Mouse (Mus musculus): ENCODE data around the gene Tiam1.

GRCm38 (mm10) chr16:90045611-90046010 is 98.0 kb downstream of the Tiam1 start:
- no peak for TF ChIP-seq CTCF (IDR thresholded peaks at IDR 0.05)
- no peak for TF ChIP-seq EP300 (IDR thresholded peaks at IDR 0.05)
